Mouse (Mus musculus): ENCODE data around the gene Slco3a1. TPM values are rescaled to one million over a fixed set of nuclear protein-coding genes. Genes with fewer than 3 reads are reported as not detected.

Gene Slco3a1
- total and polyA plus RNA-seq, 3 experiments: 0.04 to 0.35 TPM; not detected in 1

DNA sequence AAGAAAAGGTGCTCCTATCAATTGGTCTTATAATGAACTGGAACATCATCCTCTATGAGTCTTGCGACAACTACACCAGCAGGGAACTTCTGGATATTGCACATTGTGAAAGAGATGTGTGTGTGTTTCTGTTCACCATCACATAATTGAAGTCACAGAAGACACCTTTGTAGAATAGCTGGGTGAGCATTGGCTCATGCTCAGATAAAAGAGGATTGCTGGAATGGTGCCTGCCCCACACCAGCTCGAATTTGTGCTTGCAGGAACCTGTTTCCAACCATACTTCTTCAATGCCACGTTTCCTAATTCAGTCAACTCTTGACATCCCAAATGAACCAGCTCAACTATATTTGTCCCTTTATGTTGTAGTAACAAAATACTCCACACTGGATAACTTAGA lies 21.1 kb upstream of the Slco3a1 start:
- DNase-seq (ENCODE audit: extremely low read depth): no peak
- Histone ChIP-seq H3K9ac (ENCODE audit: insufficient read depth, low read depth) (no peak overlapping the region), H3K27ac (ENCODE audit: insufficient read depth, low read depth) (no peak overlapping the region), H3K36me3 (replicated peaks in 1 of 2; ENCODE audit: control insufficient read depth in 1 of 2, insufficient read depth in 1 of 2, low read length in 1 of 2) (no peaks in the 10 kb centered on the region), H3K9me3 (replicated peaks; ENCODE audit: low read length) (peaks cover 9% of the 10 kb centered on the region), H3K4me3 (replicated peaks in 1 of 3; ENCODE audit: low read depth in 2 of 3, low read length in 2 of 3, poor library complexity in 1 of 3) (no peak overlapping the region), H3K4me1 (ENCODE audit: control insufficient read depth in 1 of 2, insufficient read depth in 2 of 2) (no peaks in the 10 kb centered on the region), H3K79me2 (replicated peaks; ENCODE audit: control insufficient read depth, extremely low read depth, insufficient read depth, poor library complexity, severe bottlenecking) (no peaks in the 10 kb centered on the region), H3K4me2 (ENCODE audit: insufficient read depth, low read depth, poor library complexity, severe bottlenecking) (no peak overlapping the region), H3K27me3 (replicated peaks) (no peaks in the 10 kb centered on the region)
- in situ Hi-C loops (cut with MboI; ENCODE audit: low pct_ligation_motif_present, low pct_unique_long_range_greater_than_20kb, low sequenced_read_pairs): no loop called here
- dilution Hi-C loops (cut with MboI; ENCODE audit: extremely low pct_ligation_motif_present, extremely low pct_unique_long_range_greater_than_20kb, low sequenced_read_pairs): no loop called here
- no peak for TF ChIP-seq RAD21 (IDR thresholded peaks at IDR 0.05; ENCODE audit: low read depth, low read length)
- no peak for TF ChIP-seq GABPA (IDR thresholded peaks at IDR 0.05; ENCODE audit: insufficient replicate concordance, low read depth, low read length)
- no peak for TF ChIP-seq MEF2A (IDR thresholded peaks at IDR 0.05; ENCODE audit: borderline replicate concordance, low read depth, low read length)
- TF ChIP-seq IRF4 (IDR thresholded peaks at IDR 0.05; ENCODE audit: low read depth, low read length): no peak
- no peak for TF ChIP-seq ELF1 (IDR thresholded peaks at IDR 0.05; ENCODE audit: low read depth, low read length)
- no peak for TF ChIP-seq ZC3H11A (IDR thresholded peaks at IDR 0.05; ENCODE audit: low read depth, low read length)

DNA sequence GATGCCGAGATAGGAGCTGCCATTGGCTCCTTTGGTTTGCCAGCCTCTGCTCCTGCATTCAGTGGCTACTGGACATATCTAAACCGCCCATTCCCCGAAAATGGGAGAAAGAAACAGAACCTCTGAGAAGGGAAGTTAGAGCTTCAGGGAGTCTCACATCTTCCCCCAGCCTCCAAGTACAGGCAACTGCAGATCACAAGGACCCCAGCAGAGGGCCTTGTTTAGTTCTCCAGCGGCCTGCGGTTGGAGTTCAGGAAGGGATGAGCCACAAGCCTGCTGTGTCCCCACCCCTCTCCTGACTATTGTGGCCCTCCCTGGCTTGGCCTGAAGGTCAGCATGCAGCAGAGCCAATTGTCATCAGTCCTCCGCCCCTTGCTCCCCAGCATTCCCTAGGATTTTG lies 836 bp upstream of the Slco3a1 start:
- Histone ChIP-seq H3K36me3 (replicated peaks in 1 of 2; ENCODE audit: control insufficient read depth in 1 of 2, insufficient read depth in 1 of 2, low read length in 1 of 2) (no peaks in the 10 kb centered on the region), H3K9ac (ENCODE audit: insufficient read depth, low read depth) (no peak overlapping the region), H3K4me2 (ENCODE audit: insufficient read depth, low read depth, poor library complexity, severe bottlenecking) (no peak overlapping the region), H3K4me3 (replicated peaks in 1 of 3; ENCODE audit: low read depth in 2 of 3, low read length in 2 of 3, poor library complexity in 1 of 3) (no peak overlapping the region), H3K27me3 (replicated peaks) (no peaks in the 10 kb centered on the region), H3K27ac (ENCODE audit: insufficient read depth, low read depth) (no peak overlapping the region), H3K4me1 (ENCODE audit: control insufficient read depth in 1 of 2, insufficient read depth in 2 of 2) (no peaks in the 10 kb centered on the region), H3K79me2 (replicated peaks; ENCODE audit: control insufficient read depth, extremely low read depth, insufficient read depth, poor library complexity, severe bottlenecking) (no peaks in the 10 kb centered on the region), H3K9me3 (replicated peaks; ENCODE audit: low read length) (peaks cover 36% of the 10 kb centered on the region)
- DNase-seq (ENCODE audit: extremely low read depth): no peak
- dilution Hi-C loops (cut with MboI; ENCODE audit: extremely low pct_ligation_motif_present, extremely low pct_unique_long_range_greater_than_20kb, low sequenced_read_pairs) (no loop called here), in situ Hi-C loops (cut with MboI; ENCODE audit: low pct_ligation_motif_present, low pct_unique_long_range_greater_than_20kb, low sequenced_read_pairs) (no loop called here)
- TF ChIP-seq CTCF (conservative IDR thresholded peaks at IDR 0.05 in 1 of 2, IDR thresholded peaks at IDR 0.05 in 1 of 2; ENCODE audit: low read depth in 2 of 2, low read length in 2 of 2): no peak
- TF ChIP-seq RAD21 (IDR thresholded peaks at IDR 0.05; ENCODE audit: low read depth, low read length): no peak
- no peak for TF ChIP-seq SMC3 (IDR thresholded peaks at IDR 0.05; ENCODE audit: low read depth, low read length)
- TF ChIP-seq IRF4 (IDR thresholded peaks at IDR 0.05; ENCODE audit: low read depth, low read length): no peak
- TF ChIP-seq POLR2AphosphoS2 (IDR thresholded peaks at IDR 0.05; ENCODE audit: low read depth, low read length): no peak
- no peak for TF ChIP-seq USF2 (conservative IDR thresholded peaks at IDR 0.05; ENCODE audit: low read depth, low read length)
- no peak for TF ChIP-seq ZC3H11A (IDR thresholded peaks at IDR 0.05; ENCODE audit: low read depth, low read length)
- no peak for TF ChIP-seq ZNF384 (IDR thresholded peaks at IDR 0.05; ENCODE audit: low read depth, low read length)
- no peak for TF ChIP-seq BHLHE40 (IDR thresholded peaks at IDR 0.05; ENCODE audit: low read depth, low read length)
- TF ChIP-seq ETS1 (conservative IDR thresholded peaks at IDR 0.05; ENCODE audit: low read depth, low read length): no peak
- no peak for TF ChIP-seq CHD2 (IDR thresholded peaks at IDR 0.05; ENCODE audit: low read length)
- no peak for TF ChIP-seq MYC (IDR thresholded peaks at IDR 0.05; ENCODE audit: low read depth, low read length)
- TF ChIP-seq MAZ (IDR thresholded peaks at IDR 0.05; ENCODE audit: low read depth, low read length): no peak
- TF ChIP-seq NELFE (IDR thresholded peaks at IDR 0.05; ENCODE audit: low read depth, low read length): no peak
- no peak for TF ChIP-seq ELF1 (IDR thresholded peaks at IDR 0.05; ENCODE audit: low read depth, low read length)
- TF ChIP-seq MAFK (IDR thresholded peaks at IDR 0.05; ENCODE audit: insufficient replicate concordance, low read length): no peak
- TF ChIP-seq SIN3A (IDR thresholded peaks at IDR 0.05; ENCODE audit: low read length): no peak
- no peak for TF ChIP-seq MAX (IDR thresholded peaks at IDR 0.05; ENCODE audit: low read length)
